Mouse (Mus musculus) CD8-positive naive resting alpha-beta T cell, adult 57 days (primary cell): ENCODE results near the gene Treml4. TPM values are rescaled to one million over a fixed set of nuclear protein-coding genes. Genes with fewer than 3 reads are reported as not detected.

Experiments used
- total RNA-seq: library from RNA; stranded (reverse); gene quantifications from one replicate; pipeline ENCODE4 v1.2.4, GENCODE M21; 2023

Gene Treml4
- total RNA-seq: 2.9 TPM

DNA sequence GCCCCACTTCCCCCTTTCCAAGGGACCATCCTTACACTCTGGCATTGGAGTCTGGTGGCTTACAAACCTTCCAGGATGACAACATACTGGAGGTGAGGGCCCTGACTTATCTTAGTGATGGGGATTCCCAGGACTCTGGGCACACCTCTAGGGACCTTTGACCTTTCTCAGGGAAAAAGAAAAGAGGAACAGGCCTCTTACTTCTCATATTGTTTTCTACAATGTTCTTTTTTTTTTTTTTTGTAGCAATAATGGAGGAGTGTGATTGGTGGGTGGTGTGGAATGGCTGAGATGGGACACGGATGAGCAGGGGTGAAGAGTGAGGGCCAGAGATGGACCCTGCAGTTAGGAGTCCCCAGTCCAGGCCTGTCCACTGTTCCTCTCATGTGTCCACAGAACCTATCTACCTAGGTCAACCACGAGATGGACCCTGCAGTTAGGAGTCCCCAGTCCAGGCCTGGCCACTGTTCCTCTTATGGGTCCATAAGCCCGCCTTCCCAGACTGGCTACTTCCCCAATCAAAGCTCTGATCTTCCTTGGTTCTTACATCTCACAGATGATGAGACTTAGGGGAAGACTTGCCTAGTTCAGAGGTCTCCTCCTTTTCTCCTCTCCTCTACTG, at the start of gene Treml4:
Gene Treml4, plus strand, starts transcription at position 555 of the 622 bp plus-strand sequence.

DNA sequence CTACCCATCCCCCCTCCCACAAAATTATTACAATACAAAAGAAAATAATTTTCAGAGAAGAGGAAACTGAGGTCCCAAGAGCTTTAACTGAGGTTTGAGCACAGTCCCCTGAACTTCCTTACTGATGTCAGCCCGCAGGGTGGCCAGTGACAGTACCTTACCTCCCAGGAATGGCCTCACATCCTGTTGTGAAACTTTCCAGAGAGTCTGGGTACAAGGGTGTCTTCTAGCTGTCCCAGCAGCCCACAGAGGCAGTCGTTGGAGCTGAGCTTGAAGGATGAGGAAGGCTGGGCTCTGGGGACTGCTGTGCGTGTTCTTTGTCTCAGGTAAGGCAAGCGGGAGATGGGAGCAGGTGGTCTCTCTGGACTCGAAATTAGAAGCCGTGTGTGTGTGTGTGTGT, 31.6 kb upstream of the Treml4 start, which contains the start of gene Trem1:
Gene Trem1, plus strand, starts transcription at position 251 of the 400 bp plus-strand sequence.

DNA sequence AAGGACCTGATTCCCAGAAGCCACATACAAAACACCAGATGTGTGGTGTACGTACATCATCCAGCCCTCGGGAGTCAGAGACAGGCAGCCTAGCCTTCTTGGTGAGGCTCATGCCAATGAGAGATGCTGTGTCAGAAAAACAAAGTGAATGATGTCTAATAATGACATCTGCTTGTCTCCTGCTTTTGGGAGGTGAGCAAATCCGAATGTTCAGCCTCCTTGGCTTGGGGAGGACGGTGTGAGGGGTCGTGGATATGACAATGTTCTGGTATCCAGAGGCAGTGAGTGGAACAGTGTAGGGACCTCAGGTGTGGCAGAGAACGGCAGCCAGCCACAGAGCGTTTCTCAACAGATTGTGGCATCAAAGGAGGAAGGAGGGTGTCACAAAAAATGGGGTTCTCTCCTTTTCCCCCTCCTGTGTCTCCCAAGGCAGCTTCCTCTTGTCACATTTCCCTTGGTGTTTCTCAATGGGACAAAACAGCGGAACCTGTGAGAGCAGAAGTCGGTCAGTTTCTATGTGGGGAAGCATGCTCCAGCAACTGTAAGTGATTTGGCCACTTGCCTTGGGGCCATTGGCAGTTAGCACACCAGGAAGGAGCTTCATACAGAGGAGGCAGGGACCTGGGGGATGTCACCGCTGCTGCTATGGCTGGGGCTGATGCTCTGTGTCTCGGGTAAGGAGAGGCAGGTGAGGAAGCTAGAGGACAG, 16.7 kb upstream of the Treml4 start, which contains the start of gene Trem3:
Gene Trem3, plus strand, starts transcription at position 557 of the 708 bp plus-strand sequence.

DNA sequence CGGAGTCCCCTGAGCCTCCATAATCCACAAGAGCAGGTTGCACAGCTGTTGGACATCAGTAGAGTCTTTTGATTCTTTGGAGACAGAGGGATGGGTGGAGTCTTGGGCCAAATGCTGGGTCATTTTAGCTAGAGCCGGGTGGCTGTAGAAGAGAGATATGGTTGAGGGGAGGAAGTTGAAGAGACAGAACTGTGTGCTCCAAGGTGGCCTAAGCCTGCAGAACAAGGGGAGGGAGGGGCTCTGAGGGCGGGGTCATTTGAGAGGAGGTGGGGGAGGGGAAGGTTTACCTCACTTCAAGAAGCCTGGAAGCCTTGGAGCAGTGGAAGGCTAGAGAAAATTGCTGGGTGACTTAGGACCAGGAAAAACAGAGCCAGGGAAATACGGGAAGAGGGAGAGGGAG, 35.1 kb downstream of the Treml4 start, which contains the start of gene Treml2:
Gene Treml2, plus strand, starts transcription at position 296 of the 400 bp plus-strand sequence.

DNA sequence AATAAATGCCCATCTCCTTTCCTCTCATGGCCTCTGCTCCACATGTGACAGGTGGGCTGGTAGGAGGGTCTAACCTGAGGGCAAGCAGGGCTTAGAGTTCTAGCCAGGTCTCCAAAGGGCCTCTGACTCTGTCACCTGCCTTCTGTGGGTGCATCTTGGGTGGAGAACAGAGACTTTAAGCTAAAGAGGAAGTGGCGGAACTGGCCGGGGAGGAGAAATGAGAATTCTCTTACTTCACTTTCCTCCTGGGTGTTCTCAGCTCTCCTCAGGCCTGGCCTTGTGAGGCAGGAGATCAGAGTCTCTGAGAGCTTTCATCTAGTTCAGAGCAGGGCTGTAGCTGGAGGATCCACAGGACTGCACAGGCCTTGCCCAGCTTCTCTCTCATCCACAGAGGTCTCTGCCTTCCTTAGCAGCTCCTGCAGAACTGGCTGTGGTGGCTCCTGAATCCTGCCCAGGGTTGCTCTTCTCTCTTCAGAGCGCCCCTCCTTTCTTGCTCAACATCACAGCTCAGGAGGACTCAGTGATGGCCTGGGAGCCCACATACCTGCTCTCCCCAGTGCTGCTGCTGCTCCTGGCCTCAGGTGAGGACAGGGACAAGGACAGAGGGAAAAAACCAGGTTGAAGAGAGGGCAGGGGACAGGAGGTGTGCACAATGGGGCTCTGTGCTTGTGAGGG, 51.9 kb downstream of the Treml4 start, which contains the start of gene B430306N03Rik:
Gene B430306N03Rik, plus strand, starts transcription at position 237 of the 675 bp plus-strand sequence.

Other genes starting within 250 kb of the Treml4 start
- gene 1700122O11Rik, start 226.0 kb upstream of the Treml4 start, total RNA-seq: not detected
- gene 1700067P10Rik, start 175.0 kb upstream of the Treml4 start, total RNA-seq: not detected
- gene 9830107B12Rik, start 118.0 kb upstream of the Treml4 start, total RNA-seq: not detected
- 1.6 TPM for gene A530064D06Rik, start 97.0 kb upstream of the Treml4 start, total RNA-seq
- gene Trem1, start 31.5 kb upstream of the Treml4 start, total RNA-seq: 1.2 TPM
- gene Trem3, start 16.5 kb upstream of the Treml4 start, total RNA-seq: 0.89 TPM
- 78.0 TPM for gene Treml2, start 35.2 kb downstream of the Treml4 start, total RNA-seq
- 3.5 TPM for gene B430306N03Rik, start 51.8 kb downstream of the Treml4 start, total RNA-seq
- not detected for gene Trem2, start 82.1 kb downstream of the Treml4 start, total RNA-seq
- gene Treml1, start 95.6 kb downstream of the Treml4 start, total RNA-seq: not detected
- gene Nfya, start 145.6 kb downstream of the Treml4 start, total RNA-seq: 75.1 TPM
- 28.4 TPM for gene Oard1, start 145.7 kb downstream of the Treml4 start, total RNA-seq
- 2.9 TPM for gene Apobec2, start 168.6 kb downstream of the Treml4 start, total RNA-seq
- gene Tspo2, start 187.2 kb downstream of the Treml4 start, total RNA-seq: 1.3 TPM
- gene Unc5cl, start 190.6 kb downstream of the Treml4 start, total RNA-seq: 17.2 TPM